Mouse (Mus musculus) spleen, adult 18-20 months (tissue): ENCODE data around the gene Olfr453.

Experiments
- DNase-seq, 2 experiments: peaks; one replicate each; pipeline ENCODE4 v3.0.0; 2022; ENCODE audit warnings: mixed read lengths in 2 of 2

The Olfr453 gene

GRCm38 (mm10) chr6:42739071-42739470 lies at the start of gene Olfr453:
TSS of gene Olfr453 (plus strand) at chr6:42739371.
- no peak for DNase-seq

GRCm38 (mm10) chr6:42689761-42690160 lies 49.4 kb upstream of the Olfr453 start:
- no peak for DNase-seq

GRCm38 (mm10) chr6:42692154-42692516 lies 47.0 kb upstream of the Olfr453 start:
- DNase-seq, result peak in 1 of 2 experiments; percentile 9

GRCm38 (mm10) chr6:42692517-42693190 lies 46.5 kb upstream of the Olfr453 start:
- peak in 1 of 2 experiments; percentile 6 for DNase-seq

- DNase-seq, result peak in 1 of 2 experiments; percentile 6
Observed at GRCm38 (mm10) chr6:42709291-42710211, 29.6 kb upstream of the Olfr453 start, which contains the start of gene Tcaf1. TSS of gene Tcaf1 (minus strand) at chr6:42710088.

GRCm38 (mm10) chr6:42714668-42715067 lies 24.5 kb upstream of the Olfr453 start:
- no peak for DNase-seq

- DNase-seq, result no peak
Observed at GRCm38 (mm10) chr6:42717973-42718372, 21.2 kb upstream of the Olfr453 start.

- no peak for DNase-seq
Observed at GRCm38 (mm10) chr6:42742303-42742702, 3.1 kb downstream of the Olfr453 start.

GRCm38 (mm10) chr6:42747846-42748245 lies 8.7 kb downstream of the Olfr453 start:
- DNase-seq, result no peak

GRCm38 (mm10) chr6:42756104-42756503 lies 16.9 kb downstream of the Olfr453 start, which contains the start of gene Olfr38:
TSS of gene Olfr38 (plus strand) at chr6:42756404.
- no peak for DNase-seq

- DNase-seq, result no peak
Observed at GRCm38 (mm10) chr6:42777066-42777465, 37.9 kb downstream of the Olfr453 start.

- DNase-seq, result no peak
Observed at GRCm38 (mm10) chr6:42784793-42785192, 45.6 kb downstream of the Olfr453 start, which contains the start of gene Olfr452. TSS of gene Olfr452 (plus strand) at chr6:42785093.

- DNase-seq, result no peak
Observed at GRCm38 (mm10) chr6:42790247-42790948, 51.2 kb downstream of the Olfr453 start.

- DNase-seq, result no peak
Observed at GRCm38 (mm10) chr6:42790949-42791556, 51.9 kb downstream of the Olfr453 start.

- no peak for DNase-seq
Observed at GRCm38 (mm10) chr6:42794982-42795381, 55.8 kb downstream of the Olfr453 start.
